In genomic region chr2:20924938-20925337, GRCm38 (mm10) we compare ENCODE assay signal across 23 mouse cellular contexts.
"Had no signal": no experiment of that assay in that cellular context is flagged by ENCODE, and none has a peak within 500 bp of the region (broad histone marks: within the 10 kb centered on the region; RNA-seq: fewer than 3 reads in every experiment).

No protein-coding gene starts in this region.

- DNase-seq: liver, postnatal 0 days; lung, adult 2 months; lung, postnatal 14 days; lung, postnatal 36 days; midbrain, embryonic 14.5 days; retina, postnatal 1 day; right cerebral cortex, adult 18-20 months; right cerebral cortex, postnatal 25 days; right cerebral cortex, postnatal 4 days; spleen, adult 18-20 months; thymus, adult 18-20 months; thymus, postnatal 14 days; thymus, postnatal 36 days had no signal

- H3K36me3 ChIP-seq: lung, embryonic 15.5 days; midbrain, embryonic 12.5 days; neural tube, embryonic 13.5 days; neural tube, embryonic 15.5 days had no signal

- H3K27me3 ChIP-seq: liver, embryonic 15.5 days; lung, embryonic 15.5 days; megakaryocyte, embryonic 14.5 days; midbrain, embryonic 12.5 days; neural tube, embryonic 13.5 days; neural tube, embryonic 15.5 days had no signal

- H3K9me3 ChIP-seq: liver, embryonic 15.5 days; lung, embryonic 15.5 days; midbrain, embryonic 12.5 days; neural tube, embryonic 13.5 days; neural tube, embryonic 15.5 days had no signal

- H3K4me3 ChIP-seq: liver, embryonic 15.5 days; lung, embryonic 15.5 days; megakaryocyte, embryonic 14.5 days; midbrain, embryonic 12.5 days; myocyte; neural tube, embryonic 13.5 days; neural tube, embryonic 15.5 days had no signal

- ATAC-seq: liver, postnatal 0 days; lung, postnatal 0 days; midbrain, embryonic 16.5 days had no signal

- H3K27ac ChIP-seq: liver, embryonic 15.5 days; lung, embryonic 15.5 days; macrophage; midbrain, embryonic 12.5 days; neural tube, embryonic 13.5 days; neural tube, embryonic 15.5 days had no signal
